10 mouse cellular contexts compared by ENCODE assay signal in genomic region chr4:43969373-43969772, GRCm38 (mm10). TPM values are rescaled to one million over a fixed set of nuclear protein-coding genes. Genes with fewer than 3 reads are reported as not detected.
DNase-seq lines count a peak whose midpoint lies in the region; ATAC-seq and TF ChIP-seq lines count a peak whose summit lies in the region.
"Had no signal": no experiment of that assay in that cellular context is flagged by ENCODE, and none has a peak within 500 bp of the region (broad histone marks: within the 10 kb centered on the region; RNA-seq: fewer than 3 reads in every experiment).

No protein-coding gene starts in this region.

- no peak for ATAC-seq in kidney, embryonic 15.5 days (replicated peaks; ENCODE audit: low FRiP score)
- ATAC-seq in G1E (ENCODE audit: extremely low read depth, insufficient number of reproducible peaks, low FRiP score, poor library complexity, severe bottlenecking): no peak

- no peak overlapping the region for H3K4me3 ChIP-seq in kidney, embryonic 15.5 days (replicated peaks)
- no peak overlapping the region for H3K4me3 ChIP-seq in kidney, adult 2 months (ENCODE audit: insufficient read depth, low read depth, low read length)
- H3K4me3 ChIP-seq in G1E (ENCODE audit: low read depth, low read length) (no peak overlapping the region; the same call in 1 of the 2 replicates), myocyte (no peak overlapping the region)
- H3K4me3 ChIP-seq in forebrain, embryonic 10.5 days: no peak overlapping the region

- 0 out of 2 replicates have a peak overlapping the region, but pooled peaks have one; percentile 41 for H3K27ac ChIP-seq in kidney, embryonic 15.5 days
- H3K27ac ChIP-seq in kidney, adult 2 months (ENCODE audit: insufficient read depth, low read depth, low read length): no peak overlapping the region
- peak overlapping the region; percentile 70 for H3K27ac ChIP-seq in forebrain, embryonic 10.5 days

- H3K36me3 ChIP-seq in kidney, embryonic 15.5 days: no peaks in the 10 kb centered on the region
- H3K36me3 ChIP-seq in kidney, adult 2 months (ENCODE audit: control insufficient read depth, insufficient read depth, low read length): no peaks in the 10 kb centered on the region
- H3K36me3 ChIP-seq in G1E (replicated peaks): peaks cover 76% of the 10 kb centered on the region
- 0 out of 2 replicates have a peak, but pooled peaks cover 3% of the 10 kb centered on the region for H3K36me3 ChIP-seq in forebrain, embryonic 10.5 days (replicated peaks)
- peaks cover 30% of the 10 kb centered on the region for H3K36me3 ChIP-seq in myocyte (ENCODE audit: control insufficient read depth, insufficient read depth)

- TF ChIP-seq POLR2A in kidney, adult 2 months (IDR thresholded peaks at IDR 0.05; ENCODE audit: low read depth, low read length): no peak
- no peak for TF ChIP-seq POLR2A in myocyte (IDR thresholded peaks at IDR 0.05; ENCODE audit: insufficient read length, low read depth)

- peaks cover 49% of the 10 kb centered on the region for H3K4me1 ChIP-seq in kidney, embryonic 15.5 days
- H3K4me1 ChIP-seq in kidney, adult 2 months (ENCODE audit: control insufficient read depth, insufficient read depth, low read length): no peaks in the 10 kb centered on the region; the same call in 1 of the 2 replicates
- H3K4me1 ChIP-seq in G1E (ENCODE audit: insufficient read depth, low read depth, low read length): peaks cover 94% of the 10 kb centered on the region
- peaks cover 74% of the 10 kb centered on the region for H3K4me1 ChIP-seq in forebrain, embryonic 10.5 days

- 28% methylated on average over 4 of the region's 4 CpGs for WGBS in kidney, embryonic 15.5 days
- WGBS in kidney, adult 2 months: 56% methylated on average over 4 of the region's 4 CpGs
- WGBS in forebrain, embryonic 10.5 days: 19% methylated on average over 4 of the region's 4 CpGs

- TF ChIP-seq CTCF in kidney, adult 2 months (conservative IDR thresholded peaks at IDR 0.05; ENCODE audit: insufficient read depth, insufficient read length, low read depth, low read length): no peak
- no peak for TF ChIP-seq CTCF in G1E (IDR thresholded peaks at IDR 0.05; ENCODE audit: low read depth, low read length)

- no peaks in the 10 kb centered on the region for H3K27me3 ChIP-seq in kidney, embryonic 15.5 days
- H3K27me3 ChIP-seq in kidney, adult 2 months (replicated peaks; ENCODE audit: control insufficient read depth, insufficient read depth, low read length): no peaks in the 10 kb centered on the region
- no peaks in the 10 kb centered on the region for H3K27me3 ChIP-seq in G1E (ENCODE audit: insufficient read depth, low read length)
- H3K27me3 ChIP-seq in forebrain, embryonic 10.5 days (ENCODE audit: poor library complexity, severe bottlenecking): peaks cover 54% of the 10 kb centered on the region
- H3K27me3 ChIP-seq in myocyte (ENCODE audit: control insufficient read depth, insufficient read depth, insufficient read length): no peaks in the 10 kb centered on the region

- peaks cover 60% of the 10 kb centered on the region for H3K79me2 ChIP-seq in myocyte (ENCODE audit: control insufficient read depth, insufficient read depth)

- no peak for DNase-seq in kidney, adult 2 months
- peak; percentile 51 for DNase-seq in G1E (ENCODE audit: low spot score)
- DNase-seq in forebrain, embryonic 10.5 days (ENCODE audit: extremely low spot score, low spot score): no peak
- DNase-seq in adrenal gland, adult 8-10 months: no peak
- DNase-seq in thymus, postnatal 36 days: no peak
- DNase-seq in adrenal gland, adult 2 months: no peak

- no peak overlapping the region for H3K4me2 ChIP-seq in kidney, embryonic 15.5 days
- H3K4me2 ChIP-seq in myocyte (ENCODE audit: low read depth): peak overlapping the region; percentile 94

- H3ac ChIP-seq in myocyte (ENCODE audit: control insufficient read depth, insufficient read length): no peak overlapping the region

- no peaks in the 10 kb centered on the region for H3K9me3 ChIP-seq in kidney, embryonic 15.5 days (replicated peaks)
- no peaks in the 10 kb centered on the region for H3K9me3 ChIP-seq in G1E (replicated peaks)
- no peaks in the 10 kb centered on the region for H3K9me3 ChIP-seq in forebrain, embryonic 10.5 days

- H3K9ac ChIP-seq in kidney, embryonic 15.5 days: no peak overlapping the region

TF ChIP-seq in myocyte, 11 proteins besides CTCF, POLR2A, EP300 and RAD21:
- TF ChIP-seq TCF12 (IDR thresholded peaks at IDR 0.05; ENCODE audit: insufficient read depth, poor library complexity, severe bottlenecking) (peak; percentile 83), MYOD1 (IDR thresholded peaks at IDR 0.05; ENCODE audit: control insufficient read depth in 1 of 3, insufficient read length in 2 of 3, low read depth in 2 of 3) (peak; percentile 73 to 95 (median 86)), TCF3 (IDR thresholded peaks at IDR 0.05; ENCODE audit: insufficient read length, low read depth) (peak; percentile 70), E2F4 (IDR thresholded peaks at IDR 0.05; ENCODE audit: insufficient read depth) (no peak), USF1 (IDR thresholded peaks at IDR 0.05; ENCODE audit: low read depth) (no peak), MYOG (IDR thresholded peaks at IDR 0.05; ENCODE audit: control insufficient read depth in 1 of 3, insufficient read depth in 1 of 3, insufficient read length in 2 of 3, low read depth in 2 of 3) (peak; percentile 15 to 93 (median 67))

RNA-seq across cellular contexts. Expression of gene Glipr2, which starts 12.2 kb away (rescaled TPM):
- polyA plus RNA-seq in kidney, embryonic 15.5 days (2015; fragmentation: Nextera tagmentation; extraction: Ambion mirVana): 71.7 and 73.9 TPM in 2 replicates
- 3.3 and 4.7 TPM in 2 replicates for polyA plus RNA-seq in kidney, adult 2 months (2012; rRNA removed)
- total RNA-seq in G1E (2014; fragmentation: Nextera tagmentation): 48.9 and 58.3 TPM in 2 replicates
- total RNA-seq in G1E (2017): 73.9 and 77.9 TPM in 2 replicates
- polyA plus RNA-seq in G1E (2012): 47.0 and 50.6 TPM in 2 replicates
- 52.7 and 52.8 TPM in 2 replicates for polyA plus RNA-seq in forebrain, embryonic 10.5 days (2016; fragmentation: Nextera tagmentation; extraction: Ambion mirVana)
- 113 TPM for polyA plus RNA-seq in myocyte (2012; fragmentation: generic; extraction: Trizol)
- 1 to 10 TPM; 1.8 to 3.1 (median 2.0) TPM for total RNA-seq in adrenal gland, adult 8-10 months (2022)
- 1 to 10 TPM; 3.9 to 4.4 TPM for total RNA-seq in adrenal gland, adult 2 months (2021)
- polyA plus RNA-seq in adrenal gland, adult 2 months (2012; rRNA removed): 2.3 and 3.2 TPM in 2 replicates

RNA-seq across cellular contexts. Expression of gene Ccin, which starts 13.9 kb away (rescaled TPM):
- not detected in 2 replicates for polyA plus RNA-seq in kidney, embryonic 15.5 days (2015; fragmentation: Nextera tagmentation; extraction: Ambion mirVana)
- 0.12 and 0.13 TPM in 2 replicates for polyA plus RNA-seq in kidney, adult 2 months (2012; rRNA removed)
- total RNA-seq in G1E (2014; fragmentation: Nextera tagmentation): not detected in 2 replicates
- total RNA-seq in G1E (2017): not detected in 2 replicates
- polyA plus RNA-seq in G1E (2012): not detected in 2 replicates
- polyA plus RNA-seq in forebrain, embryonic 10.5 days (2016; fragmentation: Nextera tagmentation; extraction: Ambion mirVana): not detected in 2 replicates
- 0.22 TPM for polyA plus RNA-seq in myocyte (2012; fragmentation: generic; extraction: Trizol)
- not detected for total RNA-seq in adrenal gland, adult 8-10 months (2022)
- total RNA-seq in adrenal gland, adult 2 months (2021): not detected
- polyA plus RNA-seq in adrenal gland, adult 2 months (2012; rRNA removed): 0.04 TPM in 1 of 2 replicates, not detected in the other
- polyA plus RNA-seq: cortical plate, adult 2 months; lung, embryonic 16.5 days had no signal

RNA-seq across cellular contexts. Expression of gene Clta, which starts 34.9 kb away (rescaled TPM):
- polyA plus RNA-seq in kidney, embryonic 15.5 days (2015; fragmentation: Nextera tagmentation; extraction: Ambion mirVana): 231 and 236 TPM in 2 replicates
- 212 and 261 TPM in 2 replicates for polyA plus RNA-seq in kidney, adult 2 months (2012; rRNA removed)
- total RNA-seq in G1E (2014; fragmentation: Nextera tagmentation): 108 and 132 TPM in 2 replicates
- total RNA-seq in G1E (2017): 483 and 581 TPM in 2 replicates
- polyA plus RNA-seq in G1E (2012): 437 and 460 TPM in 2 replicates
- polyA plus RNA-seq in forebrain, embryonic 10.5 days (2016; fragmentation: Nextera tagmentation; extraction: Ambion mirVana): 176 and 179 TPM in 2 replicates
- 273 TPM for polyA plus RNA-seq in myocyte (2012; fragmentation: generic; extraction: Trizol)
- 100 to 1,000 TPM; 165 to 181 (median 177) TPM for total RNA-seq in adrenal gland, adult 8-10 months (2022)
- 100 to 1,000 TPM; 182 to 183 TPM for total RNA-seq in adrenal gland, adult 2 months (2021)
- polyA plus RNA-seq in adrenal gland, adult 2 months (2012; rRNA removed): 141 and 143 TPM in 2 replicates
